Mouse (Mus musculus) megakaryocyte, adult 5-6 weeks (primary cell): ENCODE data around the gene Ptbp2. TPM values are rescaled to one million over a fixed set of nuclear protein-coding genes. Genes with fewer than 3 reads are reported as not detected.

ENCODE experiments used
- ATAC-seq: 2 replicates; pipeline ENCODE4 v1.8.0; 2016; ENCODE audit warnings: mild to moderate bottlenecking, inconsistent platforms; ENCODE audit not compliant: poor library complexity, severe bottlenecking
- total RNA-seq, 2 experiments: library from RNA; stranded (forward) in 1 of 2; stranded (reverse) in 1 of 2; fragments of 153-499, 151-499 nt in 1 of 2; fragments of 221-1000, 200-1000 nt in 1 of 2; gene quantifications; 2 replicates each; pipeline versions ENCODE4 v1.2.3 to v1.2.4; 2015 to 2017

The Ptbp2 gene
- total RNA-seq (2015): 51.4 and 58.1 TPM in 2 replicates
- 42.0 and 50.0 TPM in 2 replicates for total RNA-seq (2017)

GRCm38 (mm10) chr3:119784366-119784765, at the start of gene Ptbp2:
Ptbp2 (minus strand) TSS chr3:119784466.
- ATAC-seq: no peak

DNA sequence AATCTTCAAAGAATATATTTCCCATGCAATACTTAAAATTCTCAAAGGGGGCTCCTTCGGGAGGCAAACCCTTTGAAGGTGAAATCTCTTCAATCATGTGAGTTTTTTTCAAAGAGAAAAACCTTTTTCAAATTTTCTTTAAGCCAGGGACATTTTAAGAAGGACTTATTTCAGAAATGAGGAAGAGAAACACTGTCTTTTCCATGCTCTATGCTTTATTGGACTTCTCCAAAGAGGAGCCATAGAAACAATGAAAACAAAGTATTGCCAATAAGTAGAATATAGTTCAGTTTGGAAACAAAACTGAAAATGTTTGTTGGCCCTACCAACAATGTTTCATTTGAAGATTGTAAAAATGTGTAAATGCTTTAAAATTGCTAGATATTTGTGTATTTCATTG, 30.4 kb upstream of the Ptbp2 start:
- ATAC-seq: no peak

DNA sequence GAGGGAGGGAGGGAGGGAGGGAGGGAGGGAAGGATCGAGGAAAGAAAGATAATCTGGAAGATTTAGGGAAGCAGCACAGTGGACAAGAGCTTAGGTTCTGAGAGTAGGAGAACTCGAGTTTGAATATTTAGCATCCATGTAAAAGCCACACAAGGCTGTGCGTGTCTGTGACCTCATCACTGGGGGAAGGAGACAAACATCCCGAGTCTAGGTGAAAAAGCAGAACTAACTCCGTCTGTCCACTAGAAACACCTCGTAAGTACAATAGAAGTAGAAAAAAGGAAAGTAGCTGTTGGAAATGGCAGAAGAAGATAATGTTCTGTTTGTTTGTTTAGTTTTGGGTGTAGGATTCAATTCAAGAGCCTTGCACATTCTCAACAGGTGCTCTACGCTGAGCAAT, 21.9 kb upstream of the Ptbp2 start:
- ATAC-seq: peak; percentile 68

GRCm38 (mm10) chr3:119794677-119795365, 10.6 kb upstream of the Ptbp2 start:
- ATAC-seq: no peak

GRCm38 (mm10) chr3:119782946-119783701, 1.1 kb downstream of the Ptbp2 start:
- peak; percentile 76 for ATAC-seq

DNA sequence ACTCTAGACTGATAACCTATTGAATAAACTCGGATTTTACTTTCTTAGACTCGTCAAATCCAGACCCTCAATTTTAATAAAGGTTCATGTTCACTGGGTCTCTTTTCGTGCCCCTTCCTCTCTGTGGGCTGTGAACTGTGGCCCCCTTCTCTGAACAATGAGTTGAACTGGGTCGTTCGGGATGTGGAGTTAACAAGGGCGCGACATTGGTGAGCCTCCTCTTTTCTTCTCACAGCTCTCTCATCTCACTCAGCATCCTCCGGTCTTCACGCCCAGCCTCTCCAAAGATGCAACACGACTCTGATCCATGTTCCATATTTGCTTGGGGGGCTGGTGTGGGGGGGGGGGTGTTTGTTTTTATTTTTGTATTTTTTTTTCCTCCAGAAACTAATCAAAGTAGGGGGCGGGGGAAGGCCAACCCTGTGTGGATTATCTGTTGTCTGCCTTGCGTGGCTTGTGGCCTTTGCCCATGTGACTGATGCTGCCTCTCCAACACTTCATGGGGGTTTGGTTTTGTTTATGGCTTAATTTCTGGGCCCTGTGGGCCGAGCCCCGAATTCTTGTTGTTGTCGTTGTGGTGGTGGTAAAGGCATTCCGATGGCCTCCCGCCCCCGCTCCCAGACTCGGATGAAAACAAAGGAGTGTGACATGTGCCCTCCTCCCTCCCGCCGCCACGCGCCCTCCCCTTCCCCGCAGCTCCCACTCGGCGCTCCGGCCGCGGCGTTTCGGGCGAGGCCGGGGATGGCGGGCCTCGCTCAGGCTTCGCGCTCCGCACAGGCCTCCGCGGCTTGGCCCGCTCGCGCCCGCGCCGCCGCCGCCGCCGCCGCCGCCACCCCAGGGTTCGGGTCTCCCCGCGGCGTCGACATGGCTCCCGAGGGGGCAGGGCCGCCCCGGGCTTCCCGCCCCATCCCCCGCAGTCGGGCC, 2.0 kb downstream of the Ptbp2 start:
- ATAC-seq: peak; percentile 17

DNA sequence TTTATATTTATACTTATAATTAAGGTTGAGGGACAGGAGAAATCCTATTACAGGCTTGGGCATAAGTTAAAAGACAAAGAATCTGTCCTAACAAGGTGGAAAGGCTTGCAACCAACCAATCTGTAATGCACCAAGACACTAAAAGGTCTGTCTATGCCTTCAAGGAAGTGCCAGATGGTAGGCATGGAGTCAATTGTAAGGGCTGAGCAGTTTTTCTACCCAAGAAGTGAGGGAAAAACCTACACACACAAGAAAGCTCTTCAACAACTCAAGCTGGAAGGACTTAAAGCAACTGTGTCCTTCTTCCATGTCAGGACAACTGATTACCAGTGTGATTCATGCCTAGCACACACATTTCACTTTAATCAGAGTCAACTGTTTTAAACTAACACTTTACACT, 3.4 kb downstream of the Ptbp2 start:
- no peak for ATAC-seq

DNA sequence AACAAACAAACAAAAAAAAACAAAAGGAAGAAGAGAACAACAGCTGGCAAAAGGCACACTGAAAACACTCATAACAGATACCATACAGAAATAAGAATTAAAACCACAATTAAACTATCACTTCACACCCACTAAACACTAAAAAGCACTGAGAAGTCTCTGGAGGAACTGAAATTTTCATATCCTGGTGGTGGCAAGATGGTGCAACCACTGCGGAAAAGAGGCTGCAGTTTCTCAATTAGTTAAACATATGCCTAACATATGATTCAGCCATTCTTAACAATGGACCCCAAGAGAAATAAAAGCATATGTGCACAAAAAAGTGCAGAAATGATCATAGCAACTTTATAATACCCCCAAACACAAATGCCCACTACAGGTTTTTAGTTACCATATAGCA, 5.0 kb downstream of the Ptbp2 start:
- peak; percentile 60 for ATAC-seq

GRCm38 (mm10) chr3:119778431-119778830, 5.8 kb downstream of the Ptbp2 start:
- ATAC-seq: no peak

DNA sequence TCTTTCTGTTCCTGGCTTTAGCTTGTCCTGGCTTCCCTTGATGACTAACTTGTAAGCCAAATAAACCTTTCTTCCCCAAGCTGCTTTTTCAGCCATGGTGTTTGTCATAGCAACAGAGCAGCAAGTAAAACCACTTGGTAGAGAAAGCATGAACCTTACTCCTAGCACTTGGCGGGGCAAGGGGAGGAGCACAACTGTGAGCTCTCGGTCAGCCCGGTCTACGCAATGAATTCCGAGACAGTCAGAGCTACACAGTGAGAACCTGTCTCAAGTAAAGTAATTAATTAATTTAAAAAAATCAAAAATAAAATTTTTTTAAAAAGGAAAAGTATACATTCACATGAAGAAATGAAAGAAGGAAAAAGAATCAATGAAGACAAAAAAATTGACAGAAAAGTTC, 8.1 kb downstream of the Ptbp2 start:
- ATAC-seq: no peak

- peak; percentile 62; the same call in 1 of the 2 replicates for ATAC-seq
These were observed 11.5 kb downstream of the Ptbp2 start for GRCm38 (mm10) chr3:119772789-119773188.

GRCm38 (mm10) chr3:119763772-119764171, 20.5 kb downstream of the Ptbp2 start:
- no peak for ATAC-seq

- peak; percentile 73 for ATAC-seq
These were observed 22.5 kb downstream of the Ptbp2 start for GRCm38 (mm10) chr3:119761732-119762131.

- no peak for ATAC-seq
These were observed 30.5 kb downstream of the Ptbp2 start for GRCm38 (mm10) chr3:119753791-119754190.

GRCm38 (mm10) chr3:119749551-119750249, 34.6 kb downstream of the Ptbp2 start:
- ATAC-seq: no peak

DNA sequence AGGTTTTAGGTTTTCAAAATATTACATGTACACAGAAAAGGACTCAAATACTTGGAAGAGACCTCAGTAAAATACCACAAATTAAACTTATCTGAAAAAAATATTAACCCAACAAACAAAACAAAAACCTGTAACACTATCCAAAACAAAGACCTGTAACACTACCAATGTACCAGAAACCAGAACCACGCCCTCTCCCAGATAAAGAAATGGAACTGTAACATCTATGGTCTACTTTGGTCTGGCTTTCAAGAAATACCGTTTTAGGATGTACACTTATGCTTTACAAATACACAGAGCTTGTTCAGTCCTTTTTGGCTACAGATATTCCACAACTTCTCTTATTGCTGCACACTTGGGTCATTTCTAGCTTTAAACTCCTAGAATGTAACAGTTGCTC, 35.1 kb downstream of the Ptbp2 start:
- ATAC-seq: no peak

DNA sequence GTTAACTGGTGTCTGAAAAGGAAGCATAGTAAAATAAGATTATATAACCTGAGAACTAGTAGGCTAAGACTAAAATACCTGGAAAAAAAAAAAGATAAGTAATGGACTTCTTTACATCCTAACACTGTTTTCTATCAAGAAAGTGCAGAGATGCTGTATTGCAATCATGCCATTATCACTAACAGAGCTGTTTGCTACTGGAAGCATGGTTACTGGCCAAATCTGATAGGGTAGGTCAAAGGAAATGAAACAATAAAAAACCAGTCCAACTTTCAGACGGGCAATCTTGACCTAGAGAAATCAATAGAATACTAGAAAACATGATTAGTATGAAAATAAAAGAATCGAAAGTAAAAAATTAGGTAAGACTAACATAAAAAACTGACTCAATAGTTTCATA, 37.6 kb downstream of the Ptbp2 start:
- no peak for ATAC-seq

- ATAC-seq: no peak
These were observed 38.5 kb downstream of the Ptbp2 start for GRCm38 (mm10) chr3:119745801-119746200.

DNA sequence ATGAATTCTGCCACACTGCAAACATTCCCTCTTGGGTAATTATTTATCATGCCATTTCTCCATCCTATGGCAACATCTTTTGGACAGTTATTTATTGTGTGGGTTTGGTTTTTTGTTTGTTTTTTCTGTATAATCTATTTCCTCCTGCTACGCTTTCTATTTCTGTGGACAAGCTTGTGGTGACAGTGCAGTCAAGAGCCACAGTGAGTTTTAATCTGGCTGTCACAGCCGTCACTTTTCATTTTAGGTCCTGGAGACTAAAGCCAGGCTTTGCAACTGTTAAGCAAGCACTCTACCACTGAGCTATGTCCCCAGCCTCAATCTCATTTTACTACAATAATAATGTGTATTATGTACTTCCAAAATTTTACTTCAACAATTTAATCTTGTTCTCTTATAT, 54.4 kb downstream of the Ptbp2 start:
- no peak for ATAC-seq

GRCm38 (mm10) chr3:119712066-119712465, 72.2 kb downstream of the Ptbp2 start:
- ATAC-seq: no peak

DNA sequence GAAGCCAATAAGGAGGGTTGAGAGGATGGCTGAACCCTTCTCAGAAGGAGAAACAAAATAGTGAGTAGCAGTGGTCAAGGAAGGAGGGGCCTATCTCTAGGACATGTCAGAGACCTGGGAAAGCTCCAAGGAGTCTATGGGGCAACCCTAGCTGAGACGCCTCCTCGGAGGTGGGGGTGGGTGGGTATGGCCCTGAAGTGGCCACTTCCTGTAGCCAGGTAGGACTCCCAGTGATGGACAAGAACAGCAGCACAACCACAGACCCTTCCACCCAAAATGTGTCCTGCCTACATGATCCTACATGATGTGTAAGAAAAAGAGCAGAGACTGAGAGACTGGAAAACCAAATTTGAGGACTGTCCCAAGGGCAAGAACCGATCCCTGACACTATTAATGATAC, 72.8 kb downstream of the Ptbp2 start:
- no peak for ATAC-seq
